Mouse (Mus musculus): ENCODE measurements at regions not wholly inside any gene's neighbourhood (a gene's known extent, or its start where the extent isn't known, plus 50 kb on each side); places are given as distances from the start of the nearest gene placed in this dataset.

DNA sequence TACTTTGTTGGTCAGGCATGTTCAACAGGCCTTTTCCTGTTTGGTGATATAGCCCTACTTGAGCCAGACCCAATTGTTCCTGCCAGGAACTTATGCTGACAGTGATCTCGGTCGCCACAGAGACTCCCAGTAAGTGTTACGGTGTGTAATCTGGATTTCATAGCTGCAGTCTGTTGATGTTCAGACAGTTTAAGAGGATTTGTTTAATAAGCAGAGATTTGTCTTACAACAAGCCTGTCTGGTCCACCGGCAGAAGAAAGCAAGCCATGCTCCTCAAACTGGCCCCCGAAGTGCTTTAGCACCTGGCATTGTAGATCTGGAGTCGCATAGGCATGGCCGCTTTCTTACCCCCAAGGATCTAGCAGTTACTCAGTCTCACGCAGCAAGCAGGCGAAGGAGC is 150.0 kb upstream of the Lcorl start:
- H3K9me3 ChIP-seq (ENCODE audit: control insufficient read depth, low read length): no peaks in the 10 kb centered on the region
- no peak for ATAC-seq (ENCODE audit: low read depth)
- no peak overlapping the region for H3K9ac ChIP-seq (replicated peaks; ENCODE audit: low read depth, low read length)
- 90% methylated on average over 9 of the region's 9 CpGs for WGBS
- H3K27me3 ChIP-seq (ENCODE audit: control insufficient read depth, insufficient read depth, low read length): no peaks in the 10 kb centered on the region
- H3K4me1 ChIP-seq (ENCODE audit: control insufficient read depth, insufficient read depth, low read length): no peaks in the 10 kb centered on the region
- H3K4me3 ChIP-seq (ENCODE audit: low read depth, low read length): no peak overlapping the region
- H3K27ac ChIP-seq (ENCODE audit: low read depth, low read length): no peak overlapping the region
- H3K36me3 ChIP-seq (ENCODE audit: control insufficient read depth, insufficient read depth, low read length): no peaks in the 10 kb centered on the region
- H3K4me2 ChIP-seq (ENCODE audit: low read depth, low read length): no peak overlapping the region

DNA sequence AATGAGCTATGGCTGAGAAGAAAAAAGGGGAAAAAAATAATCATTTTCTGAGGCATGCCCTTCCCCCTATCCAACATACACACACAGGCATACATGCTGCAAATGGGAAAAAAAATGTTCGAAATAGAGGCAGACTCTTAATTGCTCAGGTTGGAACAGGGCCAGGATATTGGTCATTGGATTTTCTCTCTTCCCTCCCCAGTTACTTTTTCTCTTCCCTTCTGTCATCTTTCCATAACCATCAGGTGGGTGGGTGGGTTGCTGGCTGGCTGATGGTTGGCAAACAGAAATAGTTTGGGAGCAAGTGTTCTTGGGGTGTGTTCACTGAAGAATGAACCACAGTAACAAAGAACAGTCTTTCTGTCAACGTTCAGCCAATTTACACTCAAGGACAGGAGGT is 149.3 kb upstream of the Lcorl start:
- Histone ChIP-seq H3K36me3 (ENCODE audit: control insufficient read depth, insufficient read depth, low read length) (no peaks in the 10 kb centered on the region), H3K4me1 (ENCODE audit: control insufficient read depth, insufficient read depth, low read length) (no peaks in the 10 kb centered on the region), H3K4me2 (ENCODE audit: low read depth, low read length) (no peak overlapping the region), H3K9ac (replicated peaks; ENCODE audit: low read depth, low read length) (no peak overlapping the region), H3K4me3 (ENCODE audit: low read depth, low read length) (no peak overlapping the region), H3K27ac (ENCODE audit: low read depth, low read length) (no peak overlapping the region), H3K27me3 (ENCODE audit: control insufficient read depth, insufficient read depth, low read length) (no peaks in the 10 kb centered on the region), H3K9me3 (ENCODE audit: control insufficient read depth, low read length) (no peaks in the 10 kb centered on the region)
- no peak for ATAC-seq (ENCODE audit: low read depth)
- WGBS: 75% methylated on average over 2 of the region's 2 CpGs

DNA sequence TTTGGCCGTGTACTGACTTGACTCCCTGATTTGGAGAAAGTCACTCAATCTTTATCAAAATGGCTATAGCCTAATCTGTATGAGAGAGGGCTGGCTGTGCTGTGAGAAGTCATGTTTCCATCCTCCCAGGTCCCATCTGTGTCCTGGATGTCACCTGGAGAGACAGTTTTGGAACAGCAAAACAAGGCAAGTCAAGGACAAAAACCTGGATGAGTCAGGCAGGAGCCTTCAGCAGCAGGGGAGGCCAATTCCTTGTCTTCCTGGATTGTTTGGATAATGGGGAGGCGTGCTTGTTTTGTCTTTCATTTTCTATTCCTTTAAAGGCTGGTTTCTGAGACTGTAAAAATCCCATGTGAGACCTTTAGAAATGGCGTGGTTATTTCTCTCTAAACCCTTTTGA is 148.8 kb upstream of the Lcorl start:
- no peaks in the 10 kb centered on the region for H3K4me1 ChIP-seq (ENCODE audit: control insufficient read depth, insufficient read depth, low read length)
- H3K27ac ChIP-seq (ENCODE audit: low read depth, low read length): no peak overlapping the region
- no peaks in the 10 kb centered on the region for H3K9me3 ChIP-seq (ENCODE audit: control insufficient read depth, low read length)
- no peaks in the 10 kb centered on the region for H3K36me3 ChIP-seq (ENCODE audit: control insufficient read depth, insufficient read depth, low read length)
- ATAC-seq (ENCODE audit: low read depth): no peak
- WGBS: 65% methylated on average over 3 of the region's 3 CpGs
- no peak overlapping the region for H3K4me3 ChIP-seq (ENCODE audit: low read depth, low read length)
- H3K27me3 ChIP-seq (ENCODE audit: control insufficient read depth, insufficient read depth, low read length): no peaks in the 10 kb centered on the region
- no peak overlapping the region for H3K4me2 ChIP-seq (ENCODE audit: low read depth, low read length)
- no peak overlapping the region for H3K9ac ChIP-seq (replicated peaks; ENCODE audit: low read depth, low read length)

DNA sequence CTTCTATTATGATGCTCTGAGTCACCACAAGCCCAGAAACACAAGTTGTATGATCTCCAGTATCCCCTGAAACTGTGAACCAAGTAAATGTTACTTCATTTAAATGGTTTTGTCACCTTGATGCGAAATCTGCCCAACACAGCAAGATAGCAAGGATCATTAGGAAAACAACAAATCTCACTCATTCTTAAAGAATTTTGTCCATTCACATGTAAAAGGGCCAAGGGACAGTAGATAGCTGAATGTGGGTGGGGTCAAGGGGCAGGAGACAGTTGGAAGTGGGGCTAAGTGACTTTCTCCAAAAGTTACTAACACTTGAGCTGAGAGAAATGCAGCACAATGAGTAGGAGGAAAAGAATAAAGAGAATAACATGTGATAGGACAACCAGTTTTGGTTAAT is 148.2 kb upstream of the Lcorl start:
- WGBS: 90% methylated on average over 1 of the region's 1 CpGs
- H3K4me2 ChIP-seq (ENCODE audit: low read depth, low read length): no peak overlapping the region
- H3K27ac ChIP-seq (ENCODE audit: low read depth, low read length): no peak overlapping the region
- no peaks in the 10 kb centered on the region for H3K9me3 ChIP-seq (ENCODE audit: control insufficient read depth, low read length)
- no peaks in the 10 kb centered on the region for H3K27me3 ChIP-seq (ENCODE audit: control insufficient read depth, insufficient read depth, low read length)
- H3K4me3 ChIP-seq (ENCODE audit: low read depth, low read length): no peak overlapping the region
- no peaks in the 10 kb centered on the region for H3K36me3 ChIP-seq (ENCODE audit: control insufficient read depth, insufficient read depth, low read length)
- ATAC-seq (ENCODE audit: low read depth): no peak
- no peak overlapping the region for H3K9ac ChIP-seq (replicated peaks; ENCODE audit: low read depth, low read length)
- H3K4me1 ChIP-seq (ENCODE audit: control insufficient read depth, insufficient read depth, low read length): no peaks in the 10 kb centered on the region

DNA sequence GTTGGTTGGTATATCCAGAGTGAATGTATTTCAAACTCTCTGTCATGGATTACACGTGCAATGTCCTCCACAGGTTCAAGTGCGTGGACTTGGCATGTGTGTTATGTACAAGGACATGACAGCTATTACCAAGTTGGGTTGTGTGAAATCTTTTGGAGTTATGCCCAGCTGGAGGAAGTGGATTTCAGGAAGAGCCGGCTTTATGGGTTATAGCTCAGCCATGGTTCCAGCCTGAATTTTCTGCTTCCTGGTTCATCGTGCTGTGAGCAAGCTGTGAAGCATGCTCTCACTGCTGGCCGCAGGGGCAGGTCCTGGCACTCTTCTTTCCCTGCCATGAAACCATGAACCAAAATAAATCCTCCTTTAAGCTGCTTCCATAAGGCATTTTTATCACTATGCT is 144.6 kb upstream of the Lcorl start:
- H3K9me3 ChIP-seq (ENCODE audit: control insufficient read depth, low read length): no peaks in the 10 kb centered on the region
- no peak for ATAC-seq (ENCODE audit: low read depth)
- 91% methylated on average over 5 of the region's 5 CpGs for WGBS
- no peak overlapping the region for H3K9ac ChIP-seq (replicated peaks; ENCODE audit: low read depth, low read length)
- no peak overlapping the region for H3K4me3 ChIP-seq (ENCODE audit: low read depth, low read length)
- no peaks in the 10 kb centered on the region for H3K27me3 ChIP-seq (ENCODE audit: control insufficient read depth, insufficient read depth, low read length)
- no peak overlapping the region for H3K27ac ChIP-seq (ENCODE audit: low read depth, low read length)
- no peaks in the 10 kb centered on the region for H3K4me1 ChIP-seq (ENCODE audit: control insufficient read depth, insufficient read depth, low read length)
- H3K36me3 ChIP-seq (ENCODE audit: control insufficient read depth, insufficient read depth, low read length): no peaks in the 10 kb centered on the region
- H3K4me2 ChIP-seq (ENCODE audit: low read depth, low read length): no peak overlapping the region

DNA sequence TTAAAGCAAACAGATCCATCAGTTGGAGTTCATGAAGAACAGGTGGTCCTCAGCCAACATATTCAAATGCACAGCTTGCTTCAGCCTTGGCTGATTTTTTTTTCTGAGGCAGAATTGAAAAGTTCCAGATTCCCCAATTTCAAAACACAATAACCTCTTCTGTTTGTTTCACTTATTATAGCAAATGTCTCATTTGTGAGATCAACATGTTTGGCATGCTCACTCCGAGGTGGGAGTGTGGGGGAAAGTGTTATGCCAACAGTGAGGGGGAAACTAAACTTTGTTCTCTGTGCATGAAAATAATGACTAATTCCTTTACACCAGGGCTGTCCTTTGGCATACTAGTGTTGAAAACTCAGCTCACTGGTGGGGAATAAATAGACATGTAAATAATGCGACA is 100.4 kb upstream of the Lcorl start:
- H3K36me3 ChIP-seq (ENCODE audit: control insufficient read depth, insufficient read depth, low read length): no peaks in the 10 kb centered on the region
- 86% methylated on average over 2 of the region's 2 CpGs for WGBS
- ATAC-seq (ENCODE audit: low read depth): no peak
- H3K9me3 ChIP-seq (ENCODE audit: control insufficient read depth, low read length): no peaks in the 10 kb centered on the region
- no peak overlapping the region for H3K4me3 ChIP-seq (ENCODE audit: low read depth, low read length)
- no peak overlapping the region for H3K27ac ChIP-seq (ENCODE audit: low read depth, low read length)
- no peaks in the 10 kb centered on the region for H3K27me3 ChIP-seq (ENCODE audit: control insufficient read depth, insufficient read depth, low read length)
- H3K4me1 ChIP-seq (ENCODE audit: control insufficient read depth, insufficient read depth, low read length): no peaks in the 10 kb centered on the region
- no peak overlapping the region for H3K9ac ChIP-seq (replicated peaks; ENCODE audit: low read depth, low read length)
- no peak overlapping the region for H3K4me2 ChIP-seq (ENCODE audit: low read depth, low read length)

DNA sequence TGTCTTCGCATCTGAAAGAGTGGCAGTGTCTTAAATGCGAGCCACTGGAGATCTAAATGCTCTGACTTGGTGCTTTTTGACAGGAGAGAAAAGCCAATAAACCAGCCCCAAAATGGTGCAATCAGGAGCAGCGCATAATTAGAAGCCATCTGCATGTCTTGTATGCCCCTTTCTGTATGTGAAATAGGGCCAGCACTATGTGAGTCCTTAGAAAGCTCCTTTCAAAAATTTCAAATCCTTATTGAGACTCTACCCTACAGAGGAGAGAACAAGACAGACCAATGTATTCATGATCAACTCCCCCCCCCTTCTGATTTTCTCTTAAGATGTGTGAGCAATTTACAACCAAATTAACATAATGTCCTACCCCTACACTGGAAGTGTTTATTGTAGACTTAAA is 86.6 kb upstream of the Lcorl start:
- Histone ChIP-seq H3K4me3 (ENCODE audit: low read depth, low read length) (no peak overlapping the region), H3K27me3 (ENCODE audit: control insufficient read depth, insufficient read depth, low read length) (no peaks in the 10 kb centered on the region), H3K4me1 (ENCODE audit: control insufficient read depth, insufficient read depth, low read length) (no peaks in the 10 kb centered on the region), H3K4me2 (ENCODE audit: low read depth, low read length) (no peak overlapping the region), H3K9ac (replicated peaks; ENCODE audit: low read depth, low read length) (no peak overlapping the region), H3K27ac (ENCODE audit: low read depth, low read length) (no peak overlapping the region), H3K9me3 (ENCODE audit: control insufficient read depth, low read length) (no peaks in the 10 kb centered on the region), H3K36me3 (ENCODE audit: control insufficient read depth, insufficient read depth, low read length) (no peaks in the 10 kb centered on the region)
- 82% methylated on average over 3 of the region's 3 CpGs for WGBS
- no peak for ATAC-seq (ENCODE audit: low read depth)

DNA sequence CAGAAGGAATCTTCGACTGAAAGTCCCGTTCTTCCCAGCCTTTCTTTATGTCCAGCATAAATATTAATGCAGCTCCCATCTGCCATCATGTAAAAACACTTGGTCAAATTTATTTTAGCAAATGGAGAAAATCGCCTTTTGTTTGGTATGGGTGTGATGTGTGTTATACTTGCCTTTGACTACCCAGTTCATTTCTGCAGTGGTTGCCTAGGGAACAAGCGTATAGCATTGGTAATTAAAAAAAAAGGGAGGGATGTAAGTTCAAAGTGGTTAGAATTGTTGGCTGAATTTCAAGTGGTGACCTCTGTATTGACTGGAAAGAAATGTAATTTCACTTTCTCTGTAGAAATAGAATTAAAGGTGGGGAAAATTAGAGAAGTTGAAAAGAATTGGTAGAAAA is 75.6 kb upstream of the Lcorl start:
- Histone ChIP-seq H3K27me3 (ENCODE audit: control insufficient read depth, insufficient read depth, low read length) (no peaks in the 10 kb centered on the region), H3K9ac (replicated peaks; ENCODE audit: low read depth, low read length) (no peak overlapping the region), H3K4me3 (ENCODE audit: low read depth, low read length) (no peak overlapping the region), H3K9me3 (ENCODE audit: control insufficient read depth, low read length) (no peaks in the 10 kb centered on the region), H3K27ac (ENCODE audit: low read depth, low read length) (no peak overlapping the region), H3K36me3 (ENCODE audit: control insufficient read depth, insufficient read depth, low read length) (no peaks in the 10 kb centered on the region), H3K4me1 (ENCODE audit: control insufficient read depth, insufficient read depth, low read length) (no peaks in the 10 kb centered on the region), H3K4me2 (ENCODE audit: low read depth, low read length) (no peak overlapping the region)
- no peak for ATAC-seq (ENCODE audit: low read depth)
- 45% methylated on average over 4 of the region's 4 CpGs for whole genome bisulfite sequencing

DNA sequence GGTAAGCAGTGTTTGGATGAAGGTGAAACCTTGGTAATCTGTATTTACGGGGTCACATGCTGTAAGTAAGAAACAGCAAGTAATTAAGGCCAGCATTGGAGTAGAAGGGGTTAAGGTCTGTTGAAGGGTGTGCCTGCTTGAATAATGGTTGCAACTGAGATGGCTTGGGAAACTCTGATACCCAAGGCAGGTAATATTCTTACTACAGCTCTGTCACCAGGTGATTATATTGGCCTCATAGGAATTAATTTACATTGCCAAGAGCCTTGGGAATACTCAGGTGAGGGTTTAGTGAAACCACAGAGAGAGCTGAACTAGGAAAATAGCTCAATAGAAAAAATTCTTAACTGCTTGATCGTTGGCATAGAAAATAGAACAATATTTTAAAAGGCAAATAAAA is 73.8 kb upstream of the Lcorl start:
- Histone ChIP-seq H3K27ac (ENCODE audit: low read depth, low read length) (no peak overlapping the region), H3K4me3 (ENCODE audit: low read depth, low read length) (no peak overlapping the region), H3K9ac (replicated peaks; ENCODE audit: low read depth, low read length) (no peak overlapping the region), H3K36me3 (ENCODE audit: control insufficient read depth, insufficient read depth, low read length) (no peaks in the 10 kb centered on the region), H3K4me1 (ENCODE audit: control insufficient read depth, insufficient read depth, low read length) (no peaks in the 10 kb centered on the region), H3K27me3 (ENCODE audit: control insufficient read depth, insufficient read depth, low read length) (no peaks in the 10 kb centered on the region), H3K4me2 (ENCODE audit: low read depth, low read length) (no peak overlapping the region), H3K9me3 (ENCODE audit: control insufficient read depth, low read length) (no peaks in the 10 kb centered on the region)
- 82% methylated on average over 2 of the region's 2 CpGs for WGBS
- no peak for ATAC-seq (ENCODE audit: low read depth)

DNA sequence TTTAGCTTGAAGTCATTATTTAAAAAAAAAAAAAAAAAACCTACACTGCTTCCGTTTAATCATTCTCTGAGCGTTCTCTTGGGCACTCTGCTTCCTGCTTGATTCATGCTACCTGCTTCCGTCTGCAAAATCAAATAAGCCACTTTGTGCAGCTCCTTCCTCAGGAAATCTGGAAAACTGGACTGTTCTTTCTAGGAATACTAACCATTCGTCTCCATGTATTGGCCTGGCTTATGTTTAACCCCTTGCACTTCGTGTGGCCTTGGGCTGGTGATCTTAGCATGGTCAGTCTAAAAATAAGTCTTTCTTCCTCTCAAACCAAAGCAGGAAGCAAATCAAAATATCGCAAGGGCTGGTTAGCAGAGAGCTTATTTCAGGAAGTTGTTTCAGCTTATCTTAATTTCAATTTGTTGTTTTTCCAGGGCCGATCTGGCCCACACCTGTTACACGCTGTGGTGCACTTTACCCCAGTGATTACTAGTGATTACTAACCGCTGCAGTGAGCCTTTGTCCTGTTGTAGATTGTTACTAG is 68.5 kb upstream of the Lcorl start:
- 69% methylated on average over 9 of the region's 9 CpGs for WGBS
- no peak for ATAC-seq (ENCODE audit: low read depth)

More for the DNA sequence above, 68.5 kb upstream of the Lcorl start:
- H3K36me3 ChIP-seq (ENCODE audit: control insufficient read depth, insufficient read depth, low read length): no peaks in the 10 kb centered on the region
- H3K4me3 ChIP-seq (ENCODE audit: low read depth, low read length): no peak overlapping the region
- no peaks in the 10 kb centered on the region for H3K4me1 ChIP-seq (ENCODE audit: control insufficient read depth, insufficient read depth, low read length)
- no peak overlapping the region; the same call in 1 of the 2 replicates for H3K27ac ChIP-seq (ENCODE audit: low read depth, low read length)
- H3K27me3 ChIP-seq (ENCODE audit: control insufficient read depth, insufficient read depth, low read length): no peaks in the 10 kb centered on the region
- no peak overlapping the region for H3K4me2 ChIP-seq (ENCODE audit: low read depth, low read length)
- H3K9me3 ChIP-seq (ENCODE audit: control insufficient read depth, low read length): no peaks in the 10 kb centered on the region
- H3K9ac ChIP-seq (replicated peaks; ENCODE audit: low read depth, low read length): no peak overlapping the region
